Mouse (Mus musculus) adrenal gland, adult 18-20 months (tissue): ENCODE data around the gene Rapgef4. TPM values are rescaled to one million over a fixed set of nuclear protein-coding genes. Genes with fewer than 3 reads are reported as not detected.

Experiments
- DNase-seq, 2 experiments: peaks; one replicate each; pipeline ENCODE4 v3.0.0; 2021 to 2022; ENCODE audit warnings: low spot score in 2 of 2
- total RNA-seq, 2 experiments: library from RNA; stranded (reverse); gene quantifications; 1 replicate in 1 of 2; 2 replicates in 1 of 2; pipeline ENCODE4 v1.2.3; 2021

Gene Rapgef4
- total RNA-seq, 2 experiments from 2014 or later = 43.3 to 279 TPM

DNA sequence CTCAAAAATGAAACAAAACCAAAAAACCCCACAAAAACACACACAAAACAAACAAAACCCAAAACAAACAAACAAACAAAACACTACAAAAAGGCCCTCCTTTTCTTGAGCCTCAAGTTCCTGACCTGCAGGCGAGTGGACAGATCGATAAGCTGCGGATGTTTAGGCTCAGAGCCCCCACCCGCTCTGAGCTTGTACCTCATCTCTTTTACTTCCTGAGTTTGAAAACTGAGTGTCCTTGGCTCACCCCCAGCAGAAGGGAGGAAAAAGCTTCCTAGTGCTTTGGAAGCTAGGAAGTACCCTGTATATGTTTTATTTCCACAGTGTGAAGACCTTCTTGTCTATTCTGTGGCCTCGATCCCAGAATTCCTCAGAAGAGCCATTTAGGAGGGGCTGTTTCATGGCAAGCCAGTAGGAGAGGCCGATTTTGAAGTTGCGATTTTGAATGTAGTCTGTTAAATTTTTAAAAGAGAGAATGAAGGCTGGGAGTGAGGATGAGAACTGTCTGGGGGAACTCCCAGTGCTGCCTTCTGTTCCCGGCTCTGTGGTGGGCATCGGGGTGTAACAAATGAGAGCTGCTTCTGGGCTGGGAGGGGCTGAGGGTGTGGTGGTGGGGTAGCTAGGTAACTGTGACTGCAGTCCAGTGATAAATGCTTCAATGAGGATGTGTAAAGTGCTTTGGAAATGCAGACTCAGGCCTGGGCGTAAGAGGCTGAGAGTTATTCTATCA is 2.0 kb downstream of the Rapgef4 start:
- no peak for DNase-seq

DNA sequence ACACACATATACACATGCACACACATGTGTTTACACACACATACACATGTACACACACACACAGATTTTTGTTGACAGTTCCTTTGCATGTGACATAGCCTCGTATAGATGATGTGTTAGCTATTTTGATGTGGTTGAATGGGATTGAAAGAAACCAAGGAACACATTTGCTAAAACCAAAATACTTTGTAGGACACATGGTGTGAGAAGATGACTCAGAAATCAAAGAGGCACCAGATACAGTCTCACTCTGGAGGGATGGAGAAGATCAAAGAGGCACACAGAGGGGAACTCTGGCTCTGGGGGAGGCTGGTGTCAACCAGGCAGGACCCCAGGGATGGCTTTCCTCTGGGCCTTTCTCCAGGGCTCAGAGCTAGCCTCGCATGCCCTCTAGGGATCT is 4.7 kb downstream of the Rapgef4 start:
- no peak for DNase-seq

DNA sequence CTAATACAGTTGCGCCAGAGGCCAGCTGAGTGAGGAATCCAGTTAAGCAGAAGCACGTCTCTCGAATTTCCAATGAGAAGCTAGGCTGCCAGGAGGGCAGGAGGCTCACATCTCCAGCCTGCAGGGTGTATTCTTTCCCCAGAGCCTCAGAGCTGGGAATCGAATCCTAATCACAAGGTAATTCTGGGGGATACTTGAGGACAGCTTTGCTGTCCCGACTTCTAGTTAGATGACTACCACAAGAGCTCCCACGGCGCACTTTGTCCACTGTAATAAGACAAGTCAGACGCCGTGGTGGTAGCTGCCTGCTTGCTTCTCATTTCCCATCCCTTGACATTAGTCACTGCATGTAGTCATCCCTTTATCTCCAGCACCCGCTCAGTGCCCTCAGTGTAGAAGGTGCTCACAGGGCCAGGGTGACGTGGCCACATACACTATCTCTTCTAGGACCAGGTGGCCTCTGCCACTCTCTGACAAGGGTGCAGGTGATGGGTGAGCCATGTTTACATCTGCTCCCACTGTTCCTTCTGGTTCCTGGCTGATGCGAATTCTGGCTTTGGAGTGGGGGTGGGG is 5.3 kb downstream of the Rapgef4 start:
- DNase-seq = no peak

DNA sequence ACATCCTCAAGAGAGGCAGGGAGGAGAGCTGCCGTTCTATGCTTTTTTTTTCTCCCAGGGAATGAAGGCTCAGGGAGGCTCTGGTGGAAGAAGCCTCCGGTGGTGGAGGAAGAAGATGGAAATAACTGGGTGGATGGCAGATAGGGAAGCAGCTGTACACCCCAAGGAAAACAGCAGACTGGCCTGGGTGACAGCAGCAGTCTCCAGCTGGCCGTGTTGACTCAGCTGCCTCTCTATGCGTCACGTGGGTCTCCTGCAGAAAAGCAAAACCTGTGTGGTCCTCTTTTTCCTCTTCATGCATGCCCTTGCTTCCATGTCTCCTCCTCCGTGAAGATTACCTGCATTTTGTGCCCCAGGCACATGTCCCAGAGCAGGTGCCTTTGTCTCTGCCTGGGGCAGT is 7.5 kb downstream of the Rapgef4 start:
- DNase-seq = no peak

DNA sequence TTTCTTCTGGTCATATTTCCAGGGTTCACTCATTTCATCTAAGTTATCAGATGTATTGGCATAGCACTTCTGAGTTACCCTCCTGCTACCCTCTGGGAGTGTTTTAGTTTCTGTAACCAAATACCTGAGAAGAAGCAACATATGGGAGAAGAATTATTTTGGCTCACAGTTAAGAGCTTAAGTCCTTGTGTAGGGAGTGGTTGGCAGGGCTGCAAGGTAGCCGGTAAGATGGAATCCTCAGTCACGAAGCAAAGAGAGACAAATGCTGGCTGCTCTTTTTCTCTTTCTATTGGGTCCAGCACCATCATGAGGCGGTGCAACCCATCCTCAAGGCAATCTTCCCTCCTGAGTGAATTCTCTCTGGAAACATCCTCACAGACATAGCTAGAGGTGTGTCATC is 11.1 kb downstream of the Rapgef4 start:
- DNase-seq = no peak

DNA sequence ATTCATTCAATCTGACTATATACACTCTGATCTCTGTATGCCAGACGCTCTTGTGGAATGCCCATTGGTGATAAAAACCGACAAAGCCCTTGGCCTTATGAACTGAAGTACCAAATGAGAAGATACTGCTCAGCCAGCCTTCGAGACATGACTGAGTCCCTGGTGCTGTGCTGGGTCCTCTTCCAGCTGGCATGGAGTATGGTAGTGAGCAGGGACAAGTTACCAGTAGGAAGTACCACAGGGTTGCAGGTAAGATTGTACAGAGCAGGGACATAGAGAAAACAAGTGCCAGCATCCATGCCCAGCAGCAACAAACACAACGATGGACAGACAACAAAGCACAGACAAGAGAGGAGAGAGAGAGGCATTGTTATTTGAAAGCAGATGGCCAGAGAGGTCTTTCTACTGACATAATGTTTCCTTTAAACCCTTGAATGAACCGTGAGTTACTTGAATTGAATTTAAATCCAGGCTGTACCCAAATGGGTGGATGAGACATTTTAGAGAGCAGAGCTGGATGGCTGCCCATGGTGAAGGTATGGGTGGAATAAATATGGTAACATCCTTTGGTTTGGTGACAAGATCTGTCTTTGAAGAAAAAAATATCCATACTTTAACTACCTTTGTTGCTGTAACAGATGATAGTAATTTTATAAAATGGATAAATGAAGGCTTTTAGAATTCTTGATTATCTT is 12.8 kb downstream of the Rapgef4 start:
- no peak for DNase-seq

DNA sequence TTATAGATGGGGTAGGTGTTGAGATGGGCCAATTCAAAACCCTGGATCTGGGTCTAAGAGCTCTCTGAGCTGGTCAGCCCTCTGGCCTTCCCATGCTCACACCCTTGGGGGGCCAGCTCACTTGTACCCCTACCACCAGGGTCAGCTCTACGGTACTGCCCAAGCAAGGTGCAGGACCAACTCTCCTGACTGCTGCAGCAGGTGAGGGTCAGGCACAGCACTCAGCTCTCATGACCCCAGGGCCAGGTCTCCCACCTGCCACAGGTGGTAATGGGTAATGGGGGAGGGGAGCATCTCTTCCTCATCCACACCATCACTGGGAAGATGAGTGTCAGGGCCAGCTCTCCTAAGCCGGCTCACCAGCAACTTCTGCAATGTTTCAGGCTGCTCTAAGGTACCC is 17.5 kb downstream of the Rapgef4 start:
- no peak for DNase-seq

DNA sequence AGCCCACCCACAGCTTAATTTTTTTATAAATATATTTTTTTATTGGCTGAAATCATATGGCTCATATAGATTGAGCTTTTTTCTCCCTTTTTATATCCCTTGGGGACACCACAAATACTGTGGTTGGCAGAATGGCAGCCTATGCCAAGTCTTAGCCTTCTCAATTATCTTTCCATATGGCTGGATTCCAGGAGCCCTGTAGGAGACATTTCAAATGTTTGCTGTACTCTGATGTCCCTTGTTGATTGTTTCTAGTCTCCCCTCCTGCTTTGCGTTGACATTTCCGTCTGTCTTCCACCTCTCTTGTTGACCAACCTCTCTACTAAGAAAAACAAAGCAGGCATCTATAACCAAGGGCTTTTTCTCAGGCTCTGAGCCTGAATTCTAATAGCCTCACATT is 19.1 kb downstream of the Rapgef4 start:
- no peak for DNase-seq

DNA sequence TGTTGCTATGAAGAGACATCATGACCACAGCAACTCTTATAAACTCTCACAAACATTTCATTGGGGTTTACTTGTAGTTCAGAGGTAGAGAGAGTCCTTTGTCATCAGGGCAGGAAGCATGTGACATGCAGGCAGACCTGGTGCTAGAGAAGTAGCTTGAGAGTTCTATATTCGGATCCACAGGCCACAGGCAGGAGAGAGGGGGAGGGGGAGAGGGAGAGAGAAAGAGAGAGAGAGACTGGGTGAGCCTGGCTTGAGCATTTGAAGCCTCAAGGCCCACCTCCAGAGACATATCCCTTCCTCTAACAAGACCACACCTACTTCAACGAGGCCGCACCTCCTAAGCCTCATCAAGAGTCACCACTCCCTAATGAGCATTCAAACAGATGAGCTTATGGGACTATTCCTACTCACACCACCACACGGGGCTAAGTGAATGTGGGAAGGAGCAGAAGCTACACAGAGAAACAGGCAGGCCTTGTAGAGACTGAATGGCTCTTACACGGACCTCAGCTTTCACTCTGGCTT is 21.9 kb downstream of the Rapgef4 start:
- no peak for DNase-seq

DNA sequence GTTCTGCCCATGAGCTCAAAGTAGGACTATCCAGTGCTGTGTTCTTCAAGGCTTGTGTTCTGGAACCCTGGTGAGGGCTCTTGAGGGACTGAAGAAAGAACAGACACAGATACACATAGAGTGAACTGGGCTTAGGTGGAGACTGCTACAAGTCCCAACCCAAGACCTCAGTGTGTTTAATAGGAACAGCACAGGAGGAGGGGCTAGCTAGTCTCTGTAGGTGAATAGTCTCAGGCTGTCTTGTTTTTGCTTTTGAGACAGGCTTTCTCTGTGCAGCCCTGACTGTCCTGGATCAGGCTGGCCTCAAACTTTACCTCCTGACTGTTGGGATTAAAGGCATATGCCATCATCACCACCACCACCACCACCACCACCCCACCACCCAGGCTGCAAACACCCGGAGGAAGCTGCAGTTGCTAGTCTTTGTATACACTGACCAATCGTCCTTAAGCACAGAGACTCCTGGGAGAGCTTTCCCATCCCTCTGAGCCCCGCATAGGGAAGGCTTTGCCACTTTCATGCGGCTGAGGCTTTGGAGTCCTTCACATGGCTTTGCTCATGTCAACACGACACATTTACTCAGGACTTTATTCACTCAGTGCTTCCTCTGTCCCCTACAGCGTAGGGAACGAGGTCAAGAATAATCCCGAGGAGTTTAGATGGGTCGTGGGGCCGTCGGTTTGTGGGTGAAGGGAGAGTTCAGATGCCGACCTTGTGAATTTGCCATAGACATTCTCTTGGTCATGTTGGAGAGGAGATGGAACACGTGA is 22.9 kb downstream of the Rapgef4 start:
- DNase-seq = no peak

DNA sequence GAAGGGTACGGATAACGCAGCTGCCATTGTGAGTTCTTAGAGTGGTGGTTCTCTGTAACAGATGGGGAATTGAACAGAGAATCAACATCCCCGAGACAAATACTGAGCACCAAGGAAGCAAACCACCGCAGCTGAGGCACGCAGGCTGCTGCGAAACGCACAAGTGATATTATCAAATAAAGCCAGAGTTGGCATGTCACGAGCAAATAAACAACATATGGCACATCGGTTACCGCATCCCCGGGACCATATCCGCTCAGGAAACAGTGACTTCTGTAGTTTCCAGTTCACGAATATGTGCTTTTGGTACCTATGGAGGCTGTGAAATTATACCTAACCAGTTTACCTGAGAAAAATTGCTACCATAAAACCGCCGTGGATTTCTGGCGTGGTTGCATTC is 24.0 kb downstream of the Rapgef4 start:
- no peak for DNase-seq

DNA sequence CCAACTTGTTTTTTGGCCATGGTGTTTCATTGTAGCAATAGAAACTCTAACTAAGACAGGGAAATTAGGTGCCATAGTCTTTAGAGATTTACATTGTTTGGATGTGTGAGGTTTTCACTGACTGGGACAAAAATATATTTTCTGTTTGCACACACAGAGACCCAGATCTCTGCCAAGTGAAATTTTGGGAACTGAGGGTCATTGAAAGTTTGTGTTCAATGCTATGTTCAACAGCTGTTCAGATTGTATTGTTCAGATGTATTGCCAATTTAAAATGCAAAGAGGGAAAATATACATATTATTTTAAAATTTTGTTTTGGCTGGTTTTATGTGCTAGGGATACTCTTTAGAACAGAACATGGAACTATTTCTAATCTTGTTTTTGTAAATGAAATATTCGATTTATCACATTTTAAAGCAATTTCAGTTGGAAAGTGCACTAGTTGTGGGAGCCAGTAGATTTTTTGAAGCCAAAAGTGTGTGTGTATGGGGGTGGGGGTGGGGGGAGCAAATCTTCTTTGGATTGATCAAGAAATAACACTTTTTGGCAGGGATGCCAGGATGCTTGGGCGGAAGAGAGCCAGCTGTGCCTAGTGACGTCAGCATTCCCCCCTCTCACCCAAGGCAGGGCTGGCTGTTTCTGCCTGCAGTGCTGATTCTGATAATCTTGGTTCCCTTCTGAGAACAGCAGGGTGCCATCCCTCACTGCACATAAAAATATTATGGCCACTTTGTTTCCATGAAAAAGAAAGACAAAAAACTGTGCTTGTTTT is 28.6 kb downstream of the Rapgef4 start:
- no peak for DNase-seq

DNA sequence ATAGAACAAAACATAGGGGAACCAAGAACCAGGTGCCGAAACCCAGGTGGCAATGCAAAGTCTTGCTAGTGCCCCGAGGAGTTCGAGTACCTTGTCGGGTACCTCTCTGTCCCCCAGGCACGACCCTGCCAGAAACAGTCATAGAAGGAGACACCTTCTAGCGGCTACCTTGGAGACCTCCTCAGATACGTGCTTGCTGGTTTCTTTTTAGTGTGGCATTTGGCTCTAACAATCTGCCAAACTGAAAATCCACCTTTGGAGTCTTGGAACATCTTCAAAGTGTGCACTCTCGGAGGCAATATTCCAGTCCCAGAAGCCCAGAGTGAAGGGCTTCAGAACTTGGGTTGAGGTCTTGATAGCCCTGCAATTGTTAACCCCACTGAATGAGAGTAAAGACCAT is 34.3 kb downstream of the Rapgef4 start:
- DNase-seq = no peak

DNA sequence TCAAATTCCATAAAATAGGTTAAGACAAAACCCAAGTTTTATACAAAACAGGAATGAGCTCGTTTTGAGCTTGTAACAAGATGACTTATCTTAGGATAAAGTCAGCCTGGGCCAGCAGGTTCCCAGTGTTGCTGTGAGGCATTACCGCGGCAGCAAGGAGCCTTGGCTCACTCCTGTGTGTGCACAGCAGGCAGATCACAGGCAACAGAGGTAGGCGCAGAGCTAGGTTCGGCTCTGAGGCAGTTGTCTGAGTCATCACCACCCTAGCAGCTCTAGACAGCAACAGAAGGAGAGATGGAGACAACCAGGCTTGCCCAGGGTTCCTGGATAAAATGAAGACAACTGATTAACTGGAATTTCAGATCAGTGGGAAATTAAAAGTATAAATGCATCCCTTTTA is 35.0 kb downstream of the Rapgef4 start:
- DNase-seq = no peak

DNA sequence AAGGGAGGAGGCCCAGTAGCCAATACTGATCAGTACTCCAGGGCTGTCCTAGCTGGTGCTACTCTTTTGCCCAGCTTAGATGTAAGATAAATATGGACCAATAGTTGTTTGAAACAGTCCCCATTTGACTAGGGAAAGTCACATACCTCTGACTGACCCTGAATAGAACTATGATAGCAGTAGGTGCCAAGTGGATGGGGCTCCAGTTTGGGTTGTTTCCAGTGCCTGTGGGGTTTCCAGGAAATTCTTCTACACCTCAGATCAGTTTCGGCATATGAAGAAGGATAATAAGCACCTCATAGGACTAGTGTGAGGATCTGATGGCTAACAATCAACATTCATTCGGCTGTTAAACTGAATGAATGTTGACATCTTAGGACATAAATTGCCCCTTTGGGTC is 36.1 kb downstream of the Rapgef4 start:
- DNase-seq = no peak

DNA sequence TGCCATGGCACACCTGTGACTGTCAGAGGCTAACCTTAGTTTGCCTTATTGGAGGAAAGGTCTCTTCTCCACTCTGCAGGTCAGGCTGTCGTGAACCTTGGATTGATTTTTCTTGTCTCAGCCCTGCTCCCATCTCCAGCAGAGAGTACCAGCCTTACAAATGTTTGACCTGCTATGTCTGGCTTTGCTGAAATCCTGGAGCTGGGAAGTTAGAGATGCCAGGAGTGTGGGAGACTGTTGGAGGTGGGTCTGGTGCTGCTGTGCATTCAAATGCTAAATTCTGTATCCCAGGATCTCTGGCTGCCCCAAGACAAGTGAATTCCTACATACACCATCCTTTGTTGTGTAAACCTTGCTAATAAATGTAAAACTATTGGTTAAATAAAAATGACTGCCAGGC is 37.7 kb downstream of the Rapgef4 start:
- no peak for DNase-seq

DNA sequence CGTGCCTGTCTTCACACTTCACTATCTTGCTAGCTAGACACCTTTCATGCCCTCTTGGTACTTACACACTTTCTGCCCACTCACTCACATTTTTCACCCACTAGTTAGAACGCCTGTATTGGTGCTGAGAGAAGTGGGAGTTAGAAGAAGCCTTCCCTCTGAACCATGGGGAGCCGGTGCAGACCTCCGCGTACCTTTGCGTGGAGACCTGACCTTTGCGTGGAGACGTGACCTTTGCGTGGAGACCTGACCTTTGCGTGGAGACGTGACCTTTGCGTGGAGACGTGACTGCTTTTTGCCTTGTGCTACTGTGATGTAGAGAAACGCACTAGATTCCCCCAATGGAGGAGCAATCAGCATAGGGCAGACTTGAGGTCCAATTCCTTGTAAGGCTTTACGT is 39.7 kb downstream of the Rapgef4 start:
- no peak for DNase-seq

DNA sequence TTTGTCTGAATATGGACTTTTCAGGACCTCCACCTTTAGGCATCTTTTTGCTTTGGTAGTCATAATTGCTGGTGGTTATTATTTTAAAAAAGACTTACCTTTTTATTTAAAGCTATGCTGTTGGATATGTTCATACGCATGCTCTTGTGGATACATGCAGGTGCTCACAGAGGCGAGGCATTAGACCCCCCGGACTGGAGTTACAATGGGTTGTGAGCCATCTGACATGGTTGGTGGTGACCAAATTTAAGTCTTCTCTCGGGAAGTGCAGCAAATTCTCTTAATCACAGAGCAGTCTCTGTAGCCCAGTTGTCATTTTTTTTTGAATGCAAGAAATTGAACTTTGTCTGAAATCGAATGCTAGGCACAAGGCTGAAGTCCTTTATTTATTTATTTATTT is 40.4 kb downstream of the Rapgef4 start:
- DNase-seq = no peak

DNA sequence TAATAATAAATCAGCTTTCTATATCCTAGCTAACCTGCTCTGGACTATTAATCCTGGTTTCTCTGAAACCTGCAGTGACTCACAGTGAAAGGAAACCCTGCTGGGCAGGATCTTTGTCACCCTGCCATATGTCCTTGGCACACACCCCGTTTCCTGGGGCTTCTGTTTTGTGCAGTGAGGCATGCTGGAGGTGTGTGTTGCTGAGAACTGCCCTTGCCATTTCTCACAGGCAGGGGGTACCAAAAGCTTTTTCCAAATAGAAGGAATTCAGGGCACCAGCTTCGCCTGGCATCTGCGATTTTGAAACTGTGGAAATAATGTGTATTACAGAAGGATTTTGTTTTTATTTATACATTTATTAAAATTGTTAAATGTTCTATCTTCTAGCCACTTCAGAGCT is 40.8 kb downstream of the Rapgef4 start:
- peak in 1 of 2 experiments; percentile 55 for DNase-seq

DNA sequence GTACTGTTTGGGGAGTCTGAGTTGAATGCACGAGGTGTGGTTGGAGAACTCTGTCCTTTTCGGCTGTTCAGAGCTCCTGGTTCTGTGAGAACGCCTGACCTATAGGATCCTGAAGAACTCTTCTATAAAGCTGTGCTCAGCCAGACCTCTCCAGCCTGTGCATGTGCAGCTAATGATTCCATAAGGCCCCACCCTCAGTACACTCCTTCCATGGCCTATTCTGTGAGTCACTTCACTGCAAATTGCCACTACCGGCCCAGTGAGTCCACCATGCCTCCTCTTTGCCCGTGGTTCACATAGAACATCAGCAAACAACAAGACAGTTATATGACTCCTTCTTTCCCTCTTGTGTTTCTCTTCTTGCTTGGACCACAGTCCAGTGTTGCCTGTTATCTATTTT is 42.8 kb downstream of the Rapgef4 start:
- DNase-seq = no peak

DNA sequence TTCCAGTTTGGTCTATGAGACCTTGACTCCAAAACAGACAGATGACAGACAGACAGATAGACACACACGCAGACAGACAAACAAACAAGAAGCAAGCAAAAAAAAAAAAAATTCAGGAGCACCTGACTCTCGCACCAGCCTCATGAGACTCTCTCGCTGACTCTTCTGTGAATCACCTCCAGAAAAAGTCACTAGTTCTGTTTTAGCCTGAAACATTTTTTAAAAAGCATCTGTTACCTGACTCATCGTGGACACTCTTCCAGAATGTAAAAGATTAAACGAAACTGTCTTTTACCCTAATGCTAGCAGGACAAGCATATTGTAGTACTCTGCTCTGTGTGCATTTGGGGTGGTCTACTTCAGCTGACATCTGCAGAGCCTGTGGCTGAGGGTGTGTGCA is 44.6 kb downstream of the Rapgef4 start:
- DNase-seq = no peak
